In the genomic region with DNA sequence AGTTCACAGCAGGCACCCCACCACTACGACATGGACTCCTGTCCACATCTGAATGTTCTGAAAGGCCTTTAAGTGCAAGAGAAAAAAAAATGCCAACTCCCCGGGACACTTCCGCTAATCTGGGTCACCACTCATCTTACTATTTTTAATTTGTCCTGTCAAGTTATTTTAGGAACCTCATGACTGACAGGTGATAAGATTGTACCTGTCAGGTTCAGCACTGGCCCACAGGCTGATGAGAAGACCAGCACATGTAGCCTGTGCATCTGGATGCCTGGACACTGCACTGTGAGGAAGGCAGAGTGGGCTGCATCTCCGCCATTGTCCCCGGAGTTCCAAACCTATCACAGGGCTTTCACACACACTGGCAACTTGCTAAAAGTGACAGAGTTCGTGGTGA, we compare ENCODE assay signal across 21 mouse cellular contexts. TPM values are rescaled to one million over a fixed set of nuclear protein-coding genes. Genes with fewer than 3 reads are reported as not detected.
DNase-seq lines count a peak whose midpoint lies in the region; ATAC-seq and TF ChIP-seq lines count a peak whose summit lies in the region.
"Had no signal": no experiment of that assay in that cellular context is flagged by ENCODE, and none has a peak within 500 bp of the region (broad histone marks: within the 10 kb centered on the region; RNA-seq: fewer than 3 reads in every experiment).

No protein-coding gene starts in this region.

- DNase-seq in heart, adult 9 months (ENCODE audit: low spot score in 2 of 2), result peak; percentile 38 to 61
- no peak for DNase-seq in heart, postnatal 25 days (ENCODE audit: low spot score)
- DNase-seq in heart, postnatal 0 days (ENCODE audit: low spot score), result peak; percentile 72
- no peak for DNase-seq in ovary, postnatal 36 days (ENCODE audit: low spot score)
- DNase-seq: adrenal gland, adult 2 months; adrenal gland, postnatal 25 days; cerebellum, adult 8-10 months; cerebellum, postnatal 14 days; embryo, embryonic 11 days; kidney, adult 8-10 months had no signal

- H3K36me3 ChIP-seq in heart, embryonic 13.5 days, result no peaks in the 10 kb centered on the region
- no peaks in the 10 kb centered on the region for H3K36me3 ChIP-seq in heart, postnatal 0 days (replicated peaks; ENCODE audit: control insufficient read depth, insufficient read depth, low read length)
- H3K36me3 ChIP-seq: embryonic facial prominence, embryonic 15.5 days; forebrain, embryonic 10.5 days; hindbrain, embryonic 15.5 days had no signal

- WGBS in heart, embryonic 13.5 days, result 51% methylated on average over 6 of the region's 6 CpGs
- WGBS in heart, postnatal 0 days, result 37% methylated on average over 6 of the region's 6 CpGs

- H3K27me3 ChIP-seq in heart, embryonic 13.5 days (replicated peaks), result peaks cover 33% of the 10 kb centered on the region
- peaks cover 19% of the 10 kb centered on the region for H3K27me3 ChIP-seq in heart, postnatal 0 days (ENCODE audit: control insufficient read depth, insufficient read depth, low read length)

- no peak for TF ChIP-seq CTCF in heart, postnatal 0 days (IDR thresholded peaks at IDR 0.05; ENCODE audit: low read depth)

- H3K4me2 ChIP-seq in heart, embryonic 13.5 days, result peak overlapping the region; percentile 15
- no peak overlapping the region for H3K4me2 ChIP-seq in heart, postnatal 0 days (ENCODE audit: low read depth, low read length)
- H3K4me2 ChIP-seq: embryonic facial prominence, embryonic 15.5 days; hindbrain, embryonic 15.5 days had no signal

- H3K4me1 ChIP-seq in heart, embryonic 13.5 days, result peaks cover 25% of the 10 kb centered on the region
- peaks cover 24% of the 10 kb centered on the region for H3K4me1 ChIP-seq in heart, postnatal 0 days (ENCODE audit: control insufficient read depth, insufficient read depth)

- H3K9ac ChIP-seq in heart, embryonic 13.5 days, result no peak overlapping the region
- no peak overlapping the region for H3K9ac ChIP-seq in heart, postnatal 0 days (replicated peaks; ENCODE audit: low read depth, low read length)
- H3K9ac ChIP-seq: embryonic facial prominence, embryonic 15.5 days; hindbrain, embryonic 15.5 days had no signal

- H3K27ac ChIP-seq in heart, embryonic 13.5 days (replicated peaks), result peak overlapping the region; percentile 80
- H3K27ac ChIP-seq in heart, postnatal 0 days (ENCODE audit: low read depth), result peak overlapping the region; percentile 83
- H3K27ac ChIP-seq: embryonic facial prominence, embryonic 15.5 days; forebrain, embryonic 10.5 days; hindbrain, embryonic 15.5 days had no signal

- no peak for ATAC-seq in heart, embryonic 13.5 days (ENCODE audit: extremely low read depth, insufficient number of reproducible peaks, low FRiP score, low TSS enrichment)
- peak; percentile 53 for ATAC-seq in heart, postnatal 0 days (ENCODE audit: insufficient read depth, low read depth)
- no peak for ATAC-seq in megakaryocyte, adult 5-6 weeks (ENCODE audit: poor library complexity, severe bottlenecking)
- ATAC-seq: forebrain, embryonic 14.5 days; intestine, embryonic 16.5 days had no signal

- no peak overlapping the region for H3K4me3 ChIP-seq in heart, embryonic 13.5 days
- no peak overlapping the region for H3K4me3 ChIP-seq in heart, postnatal 0 days (ENCODE audit: low read depth, low read length)
- H3K4me3 ChIP-seq: embryonic facial prominence, embryonic 15.5 days; erythroblast, embryonic 14.5 days; forebrain, embryonic 10.5 days; hindbrain, embryonic 15.5 days had no signal

- intact Hi-C loops in heart, postnatal 25 days (cut with DNase I), result no loop called here

- peak; percentile 90 for TF ChIP-seq EP300 in heart, postnatal 0 days (IDR thresholded peaks at IDR 0.05; ENCODE audit: low read depth)

- H3K9me3 ChIP-seq in heart, embryonic 13.5 days, result no peaks in the 10 kb centered on the region
- H3K9me3 ChIP-seq in heart, postnatal 0 days (replicated peaks; ENCODE audit: control insufficient read depth, low read length), result no peaks in the 10 kb centered on the region
- H3K9me3 ChIP-seq: embryonic facial prominence, embryonic 15.5 days; forebrain, embryonic 10.5 days; hindbrain, embryonic 15.5 days had no signal

RNA-seq across cellular contexts. Expression of gene Ntsr2, which starts 3.4 kb away (rescaled TPM):
- total RNA-seq in heart, postnatal 25 days (2021), result 1 to 10 TPM; 7.5 to 9.9 TPM
- polyA plus RNA-seq in heart, embryonic 13.5 days (2015; fragmentation: Nextera tagmentation; extraction: Ambion mirVana), result not detected in 2 replicates
- total RNA-seq in heart, postnatal 0 days (2014; rRNA removed; ENCODE audit: low replicate concordance), result 0.38 TPM in 1 of 2 replicates, not detected in the other
- 0.79 and 0.82 TPM in 2 replicates for polyA plus RNA-seq in heart, postnatal 0 days (2015; fragmentation: Nextera tagmentation; extraction: Ambion mirVana)
- not detected in 2 replicates for total RNA-seq in megakaryocyte, adult 5-6 weeks (2015)
- not detected in 2 replicates for total RNA-seq in megakaryocyte, adult 5-6 weeks (2017)
- total RNA-seq: common myeloid progenitor, adult 5-6 weeks; ES-E14 had no signal
- polyA plus RNA-seq: embryonic facial prominence, embryonic 11.5 days; embryonic facial prominence, embryonic 15.5 days; erythroblast, embryonic 14.5 days; forebrain, embryonic 10.5 days; intestine, embryonic 16.5 days had no signal

RNA-seq across cellular contexts. Expression of gene Lpin1, which starts 39.1 kb away (rescaled TPM):
- total RNA-seq in heart, postnatal 25 days (2021), result 100 to 1,000 TPM; 161 to 169 TPM
- 4.9 and 6.0 TPM in 2 replicates for polyA plus RNA-seq in heart, embryonic 13.5 days (2015; fragmentation: Nextera tagmentation; extraction: Ambion mirVana)
- 16.9 and 24.8 TPM in 2 replicates for total RNA-seq in heart, postnatal 0 days (2014; rRNA removed; ENCODE audit: low replicate concordance)
- 10.6 and 11.1 TPM in 2 replicates for polyA plus RNA-seq in heart, postnatal 0 days (2015; fragmentation: Nextera tagmentation; extraction: Ambion mirVana)
- 6.0 and 11.7 TPM in 2 replicates for total RNA-seq in megakaryocyte, adult 5-6 weeks (2015)
- total RNA-seq in megakaryocyte, adult 5-6 weeks (2017), result 6.3 and 6.6 TPM in 2 replicates

Comparison
In these comparisons a context has a peak if more than half of its experiments do, and no peak if none do; other contexts are left out.
1. DNase-seq: peak in heart, adult 9 months (2 of 2) and heart, postnatal 0 days (single experiment); none in heart, postnatal 25 days (single experiment) and ovary, postnatal 36 days (single experiment).